Comparison of ENCODE assay signal across 12 mouse cellular contexts in genomic region chr12:72694901-72695463, GRCm38 (mm10). TPM values are rescaled to one million over a fixed set of nuclear protein-coding genes. Genes with fewer than 3 reads are reported as not detected.
A peak's percentile ranks its signal among the peaks of the same experiment; 100 is the strongest.
DNase-seq lines count a peak whose midpoint lies in the region; TF ChIP-seq lines count a peak whose summit lies in the region.
"Had no signal": no experiment of that assay in that cellular context is flagged by ENCODE, and none has a peak within 500 bp of the region (broad histone marks: within the 10 kb centered on the region; RNA-seq: fewer than 3 reads in every experiment).

No protein-coding gene starts in this region.

- no peaks in the 10 kb centered on the region for H3K36me3 ChIP-seq in liver, adult 2 months (ENCODE audit: control insufficient read depth, insufficient read depth, low read length)
- no peaks in the 10 kb centered on the region for H3K36me3 ChIP-seq in thymus, adult 2 months (ENCODE audit: control insufficient read depth, insufficient read depth, low read length)
- H3K36me3 ChIP-seq: hindbrain, embryonic 15.5 days; midbrain, embryonic 15.5 days had no signal

- peaks cover 6% of the 10 kb centered on the region for H3K4me1 ChIP-seq in liver, adult 2 months (ENCODE audit: control insufficient read depth, insufficient read depth, low read length)
- H3K4me1 ChIP-seq in thymus, adult 2 months (replicated peaks; ENCODE audit: control insufficient read depth, insufficient read depth, low read length) = no peaks in the 10 kb centered on the region
- H3K4me1 ChIP-seq: hindbrain, embryonic 15.5 days; midbrain, embryonic 15.5 days had no signal

- no peak for TF ChIP-seq POLR2A in liver, adult 2 months (IDR thresholded peaks at IDR 0.05; ENCODE audit: extremely low read depth, insufficient read depth, low read length)
- TF ChIP-seq POLR2A in brain, embryonic 14.5 days (IDR thresholded peaks at IDR 0.05; ENCODE audit: borderline replicate concordance, extremely low read depth, insufficient read depth, insufficient read length, poor library complexity, severe bottlenecking) = no peak
- TF ChIP-seq POLR2A in thymus, adult 2 months (IDR thresholded peaks at IDR 0.05; ENCODE audit: control insufficient read depth, extremely low read depth, insufficient read depth, low read length, poor library complexity) = no peak

- H3K9ac ChIP-seq in liver, adult 2 months (ENCODE audit: low read depth, low read length) = no peak overlapping the region
- H3K9ac ChIP-seq: hindbrain, embryonic 15.5 days; midbrain, embryonic 15.5 days had no signal

- 44% methylated on average over 9 of the region's 9 CpGs for WGBS in liver, adult 2 months
- WGBS in thymus, adult 2 months = 59% methylated on average over 9 of the region's 9 CpGs

- TF ChIP-seq CTCF in liver, adult 2 months (IDR thresholded peaks at IDR 0.05; ENCODE audit: low read depth, low read length) = peak; percentile 31; the same call in 1 of the 2 replicates
- peak; percentile 15; the same call in 1 of the 2 replicates for TF ChIP-seq CTCF in brain, embryonic 14.5 days (IDR thresholded peaks at IDR 0.05; ENCODE audit: borderline replicate concordance, extremely low read depth, insufficient read depth, insufficient read length)
- no peak for TF ChIP-seq CTCF in thymus, adult 2 months (IDR thresholded peaks at IDR 0.05; ENCODE audit: borderline replicate concordance, control insufficient read depth, extremely low read depth, insufficient read depth, low read length, poor library complexity)

- H3K27ac ChIP-seq in liver, adult 2 months (replicated peaks; ENCODE audit: insufficient read depth, low read depth, low read length) = no peak overlapping the region
- no peak overlapping the region for H3K27ac ChIP-seq in thymus, adult 2 months (ENCODE audit: control insufficient read depth, insufficient read depth, low read length)
- H3K27ac ChIP-seq: hindbrain, embryonic 15.5 days; midbrain, embryonic 15.5 days had no signal

- peak; percentile 2 to 8 for DNase-seq in cerebellum, adult 18-20 months
- DNase-seq in cerebellum, adult 9-11 months = no peak
- DNase-seq in liver, adult 2 months (ENCODE audit: extremely low read depth, low read depth, low spot score) = no peak
- DNase-seq in liver = no peak
- DNase-seq in brain, embryonic 14.5 days (ENCODE audit: low read depth) = no peak
- DNase-seq in lung, postnatal 4 days = peak; percentile 16 to 32
- no peak for DNase-seq in left cerebral cortex, adult 9 months (ENCODE audit: low spot score in 2 of 2)
- DNase-seq in thymus, adult 2 months = no peak
- DNase-seq: B cell, adult 2 months had no signal

- no peaks in the 10 kb centered on the region for H3K27me3 ChIP-seq in liver, adult 2 months (ENCODE audit: control insufficient read depth, insufficient read depth, low read length)
- H3K27me3 ChIP-seq in thymus, adult 2 months (ENCODE audit: control insufficient read depth, insufficient read depth, low read length) = no peaks in the 10 kb centered on the region
- H3K27me3 ChIP-seq: hindbrain, embryonic 15.5 days; midbrain, embryonic 15.5 days had no signal

- H3K4me3 ChIP-seq in liver, adult 2 months (ENCODE audit: insufficient read depth, low read depth, low read length) = no peak overlapping the region
- H3K4me3 ChIP-seq in thymus, adult 2 months (ENCODE audit: control insufficient read depth, insufficient read depth, low read length) = no peak overlapping the region
- H3K4me3 ChIP-seq: hindbrain, embryonic 15.5 days; midbrain, embryonic 15.5 days had no signal

- no peaks in the 10 kb centered on the region for H3K79me2 ChIP-seq in liver, adult 2 months (ENCODE audit: control insufficient read depth, insufficient read depth, low read length)

RNA-seq across cellular contexts. Expression of gene Dhrs7, which starts 30.3 kb away (rescaled TPM):
- 58.5 and 70.3 TPM in 2 replicates for total RNA-seq in liver, adult 2 months (2014; rRNA removed)
- polyA plus RNA-seq in liver, adult 2 months (2012; rRNA removed) = 37.2 and 41.8 TPM in 2 replicates
- 6.0 and 6.8 TPM in 2 replicates for polyA plus RNA-seq in brain, embryonic 14.5 days (2012; rRNA removed)
- polyA plus RNA-seq in thymus, adult 2 months (2012; rRNA removed) = 16.9 and 17.1 TPM in 2 replicates

RNA-seq across cellular contexts. Expression of gene Gm4756, which starts 45.5 kb away (rescaled TPM):
- total RNA-seq in liver, adult 2 months (2014; rRNA removed) = 72.0 and 103 TPM in 2 replicates
- 117 and 146 TPM in 2 replicates for polyA plus RNA-seq in liver, adult 2 months (2012; rRNA removed)
- polyA plus RNA-seq in brain, embryonic 14.5 days (2012; rRNA removed) = not detected in 2 replicates
- 0.23 TPM in 1 of 2 replicates, not detected in the other for polyA plus RNA-seq in thymus, adult 2 months (2012; rRNA removed)
- polyA plus RNA-seq: hindbrain, embryonic 15.5 days; midbrain, embryonic 15.5 days; spleen, adult 2 months had no signal

Comparison
In these comparisons a context has a peak if more than half of its experiments do, and no peak if none do; other contexts are left out.
1. DNase-seq: peak in cerebellum, adult 18-20 months (2 of 2) and lung, postnatal 4 days (2 of 2); none in cerebellum, adult 9-11 months (single experiment), liver, adult 2 months (single experiment), liver (single experiment), brain, embryonic 14.5 days (single experiment), left cerebral cortex, adult 9 months (0 of 2) and thymus, adult 2 months (single experiment).
2. RNA of gene Gm4756, which starts 45.5 kb away (polyA plus RNA-seq): 117 to 146 TPM in liver, adult 2 months; 0.23 TPM in thymus, adult 2 months and not detected in brain, embryonic 14.5 days; every median in the first group is over 10 times any median in the second.